Mouse (Mus musculus) neural tube, embryonic 13.5 days (tissue): Measurements from ENCODE around the gene Gm10160. TPM values are rescaled to one million over a fixed set of nuclear protein-coding genes. Genes with fewer than 3 reads are reported as not detected.

ENCODE experiments used
- ATAC-seq: fragments of 200-750 bp; cut with Nextera tagmentation; 2 replicates; pipeline ENCODE4 v1.8.0; 2017; ENCODE audit warnings: low read depth, mild to moderate bottlenecking, moderate TSS enrichment, moderate library complexity
- H3K27ac ChIP-seq: fragments of 300-500 bp; sonication (generic); replicated peaks from 2 replicates; pipeline ENCODE4 v1.5.1; 2015; ENCODE audit warnings: moderate library complexity, mild to moderate bottlenecking, inconsistent platforms
- H3K27me3 ChIP-seq: fragments of 300-500 bp; sonication (generic); 2 replicates; pipeline ENCODE4 v1.6.1; 2015; ENCODE audit warnings: mild to moderate bottlenecking, inconsistent platforms
- H3K36me3 ChIP-seq: fragments of 300-500 bp; sonication (generic); 2 replicates; pipeline ENCODE4 v1.6.1; 2015; ENCODE audit warnings: mild to moderate bottlenecking, inconsistent platforms
- H3K4me1 ChIP-seq: fragments of 300-500 bp; sonication (generic); replicated peaks from 2 replicates; pipeline ENCODE4 v1.6.1; 2015; ENCODE audit warnings: inconsistent platforms
- H3K4me2 ChIP-seq: fragments of 300-500 bp; sonication (generic); 2 replicates; pipeline ENCODE4 v1.6.1; 2015; ENCODE audit warnings: inconsistent platforms, mild to moderate bottlenecking, moderate library complexity
- H3K4me3 ChIP-seq: fragments of 300-500 bp; sonication (generic); 2 replicates; pipeline ENCODE4 v1.5.1; 2015; ENCODE audit warnings: mild to moderate bottlenecking, inconsistent platforms
- H3K9ac ChIP-seq: fragments of 300-500 bp; sonication (generic); 2 replicates; pipeline ENCODE4 v1.6.1; 2015; ENCODE audit warnings: moderate library complexity, mild to moderate bottlenecking, inconsistent platforms
- H3K9me3 ChIP-seq: fragments of 300-500 bp; sonication (generic); 2 replicates; pipeline ENCODE4 v1.6.1; 2016; ENCODE audit warnings: inconsistent platforms
- WGBS: fragments of 180-500 bp; shearing (Covaris S2); methylation state at CpG from one replicate; pipeline ENCODE4 v1.1.7; 2015; 5-methylcytosine and 5-hydroxymethylcytosine counted together
- polyA plus RNA-seq: library from polyadenylated mRNA; unstranded; fragments of >200 nt; fragmentation: Nextera tagmentation; extraction: Ambion mirVana; gene quantifications from 2 replicates; pipeline ENCODE4 v1.2.1, GENCODE M21; 2015

Gm10160 gene
- polyA plus RNA-seq, 1 experiment from 2014 or later, result not detected

GRCm38 (mm10) chr7:81867231-81867930 lies 11.8 kb upstream of the Gm10160 start:
- no peaks in the 10 kb centered on the region for H3K27me3 ChIP-seq
- no peak overlapping the region for H3K4me3 ChIP-seq
- no peak overlapping the region for H3K4me2 ChIP-seq
- no peak overlapping the region for H3K9ac ChIP-seq
- no peaks in the 10 kb centered on the region for H3K36me3 ChIP-seq
- H3K9me3 ChIP-seq, result no peaks in the 10 kb centered on the region
- 89% methylated on average over 9 of the region's 9 CpGs for WGBS
- H3K4me1 ChIP-seq, result peaks cover 6% of the 10 kb centered on the region; the same call in 1 of the 2 replicates
- ATAC-seq, result no peak
- H3K27ac ChIP-seq, result no peak overlapping the region

- Histone ChIP-seq H3K4me2 (no peak overlapping the region), H3K9me3 (no peaks in the 10 kb centered on the region)
- 87% methylated on average over 6 of the region's 6 CpGs for WGBS
Observed at GRCm38 (mm10) chr7:81865937-81866336, 10.3 kb upstream of the Gm10160 start.

GRCm38 (mm10) chr7:81864552-81864951 lies 9.0 kb upstream of the Gm10160 start:
- H3K4me2 ChIP-seq, result no peak overlapping the region
- no peaks in the 10 kb centered on the region for H3K9me3 ChIP-seq
- no peak overlapping the region for H3K9ac ChIP-seq
- H3K36me3 ChIP-seq, result no peaks in the 10 kb centered on the region
- peaks cover 14% of the 10 kb centered on the region; the same call in 1 of the 2 replicates for H3K4me1 ChIP-seq
- H3K4me3 ChIP-seq, result no peak overlapping the region
- 86% methylated on average over 6 of the region's 6 CpGs for WGBS
- H3K27me3 ChIP-seq, result peaks cover 5% of the 10 kb centered on the region; the same call in 1 of the 2 replicates
- ATAC-seq, result no peak
- H3K27ac ChIP-seq, result no peak overlapping the region

More at GRCm38 (mm10) chr7:81865937-81866336, 10.3 kb upstream of the Gm10160 start:
- H3K36me3 ChIP-seq, result no peaks in the 10 kb centered on the region
- no peak overlapping the region for H3K4me3 ChIP-seq
- H3K4me1 ChIP-seq, result peaks cover 6% of the 10 kb centered on the region; the same call in 1 of the 2 replicates
- no peak overlapping the region for H3K27ac ChIP-seq
- H3K9ac ChIP-seq, result no peak overlapping the region
- no peak for ATAC-seq
- no peaks in the 10 kb centered on the region for H3K27me3 ChIP-seq

GRCm38 (mm10) chr7:81862587-81863583 lies 7.3 kb upstream of the Gm10160 start:
- ATAC-seq, result no peak

GRCm38 (mm10) chr7:81861921-81862320 lies 6.3 kb upstream of the Gm10160 start:
- Histone ChIP-seq H3K4me2 (no peak overlapping the region), H3K9me3 (no peaks in the 10 kb centered on the region), H3K4me3 (no peak overlapping the region), H3K27ac (no peak overlapping the region), H3K36me3 (no peaks in the 10 kb centered on the region), H3K9ac (no peak overlapping the region), H3K4me1 (peaks cover 22% of the 10 kb centered on the region; the same call in 1 of the 2 replicates), H3K27me3 (peaks cover 21% of the 10 kb centered on the region)
- 71% methylated on average over 4 of the region's 4 CpGs for WGBS
- no peak for ATAC-seq

More at GRCm38 (mm10) chr7:81862587-81863583, 7.3 kb upstream of the Gm10160 start:
- Histone ChIP-seq H3K9ac (no peak overlapping the region), H3K4me2 (no peak overlapping the region), H3K4me3 (no peak overlapping the region), H3K27ac (no peak overlapping the region), H3K9me3 (no peaks in the 10 kb centered on the region), H3K27me3 (peaks cover 12% of the 10 kb centered on the region), H3K36me3 (no peaks in the 10 kb centered on the region), H3K4me1 (peaks cover 22% of the 10 kb centered on the region; the same call in 1 of the 2 replicates)
- WGBS, result 74% methylated on average over 24 of the region's 24 CpGs

- H3K4me1 ChIP-seq, result peaks cover 22% of the 10 kb centered on the region; the same call in 1 of the 2 replicates
- WGBS, result 74% methylated on average over 2 of the region's 2 CpGs
- H3K27ac ChIP-seq, result no peak overlapping the region
- H3K9me3 ChIP-seq, result no peaks in the 10 kb centered on the region
- no peak overlapping the region for H3K4me2 ChIP-seq
- H3K27me3 ChIP-seq, result peaks cover 24% of the 10 kb centered on the region
- H3K9ac ChIP-seq, result no peak overlapping the region
- no peak overlapping the region for H3K4me3 ChIP-seq
- no peaks in the 10 kb centered on the region for H3K36me3 ChIP-seq
- ATAC-seq, result no peak
Observed at GRCm38 (mm10) chr7:81861461-81861860, 5.9 kb upstream of the Gm10160 start.

GRCm38 (mm10) chr7:81860996-81861395 lies 5.4 kb upstream of the Gm10160 start:
- peak overlapping the region; percentile 98; the same call in 1 of the 2 replicates for H3K4me2 ChIP-seq

GRCm38 (mm10) chr7:81860071-81860470 lies 4.5 kb upstream of the Gm10160 start:
- peak overlapping the region; percentile 49; the same call in 1 of the 2 replicates for H3K27ac ChIP-seq
- H3K9ac ChIP-seq, result 0 out of 2 replicates have a peak overlapping the region, but pooled peaks have one; percentile 17

More at GRCm38 (mm10) chr7:81860996-81861395, 5.4 kb upstream of the Gm10160 start:
- peaks cover 24% of the 10 kb centered on the region for H3K27me3 ChIP-seq
- no peaks in the 10 kb centered on the region for H3K9me3 ChIP-seq
- H3K9ac ChIP-seq, result no peak overlapping the region
- no peak overlapping the region for H3K4me3 ChIP-seq
- peaks cover 22% of the 10 kb centered on the region; the same call in 1 of the 2 replicates for H3K4me1 ChIP-seq
- no peaks in the 10 kb centered on the region for H3K36me3 ChIP-seq
- no peak overlapping the region for H3K27ac ChIP-seq
- 85% methylated on average over 5 of the region's 5 CpGs for WGBS
- no peak for ATAC-seq

GRCm38 (mm10) chr7:81858968-81859721 lies 3.6 kb upstream of the Gm10160 start, which contains the start of gene Tm6sf1:
TSS of gene Tm6sf1 (plus strand) at chr7:81859001.
- peak within 1 kb of the TSS; percentile 82 for H3K9ac ChIP-seq
- H3K4me2 ChIP-seq, result peak within 1 kb of the TSS; percentile 98
- H3K27ac ChIP-seq, result peak within 1 kb of the TSS; percentile 59
- H3K4me3 ChIP-seq, result peak within 1 kb of the TSS; percentile 64
- H3K9me3 ChIP-seq, result no peaks in the 10 kb centered on the region
- no peaks in the 10 kb centered on the region for H3K36me3 ChIP-seq
- ATAC-seq, result peak; percentile 80
- H3K27me3 ChIP-seq, result peaks cover 24% of the 10 kb centered on the region
- WGBS, result under 1% methylated on average over 64 of the region's 64 CpGs
- peaks cover 31% of the 10 kb centered on the region for H3K4me1 ChIP-seq

More at GRCm38 (mm10) chr7:81860071-81860470, 4.5 kb upstream of the Gm10160 start:
- Histone ChIP-seq H3K4me2 (peak overlapping the region; percentile 98), H3K9me3 (no peaks in the 10 kb centered on the region), H3K36me3 (no peaks in the 10 kb centered on the region), H3K4me3 (peak overlapping the region; percentile 64), H3K27me3 (peaks cover 24% of the 10 kb centered on the region), H3K4me1 (peaks cover 22% of the 10 kb centered on the region; the same call in 1 of the 2 replicates)
- 50% methylated on average over 11 of the region's 11 CpGs for WGBS
- no peak for ATAC-seq

- peaks cover 24% of the 10 kb centered on the region for H3K27me3 ChIP-seq
- ATAC-seq, result 0 out of 2 replicates have a peak, but pooled peaks have one; percentile 8
- H3K9me3 ChIP-seq, result no peaks in the 10 kb centered on the region
- peak overlapping the region; percentile 98 for H3K4me2 ChIP-seq
- H3K9ac ChIP-seq, result peak overlapping the region; percentile 82
- no peak overlapping the region for H3K27ac ChIP-seq
- 5% methylated on average over 9 of the region's 9 CpGs for WGBS
- H3K36me3 ChIP-seq, result no peaks in the 10 kb centered on the region
- H3K4me1 ChIP-seq, result peaks cover 31% of the 10 kb centered on the region
- H3K4me3 ChIP-seq, result 0 out of 2 replicates have a peak overlapping the region, but pooled peaks have one; percentile 64
Observed at GRCm38 (mm10) chr7:81858236-81858635, 2.6 kb upstream of the Gm10160 start.

GRCm38 (mm10) chr7:81856221-81856620 lies 627 bp upstream of the Gm10160 start:
- no peak overlapping the region for H3K4me2 ChIP-seq
- H3K4me3 ChIP-seq, result no peak overlapping the region
- H3K36me3 ChIP-seq, result no peaks in the 10 kb centered on the region
- H3K9ac ChIP-seq, result no peak overlapping the region
- H3K4me1 ChIP-seq, result peaks cover 31% of the 10 kb centered on the region
- no peak for ATAC-seq
- 85% methylated on average over 4 of the region's 4 CpGs for WGBS
- H3K9me3 ChIP-seq, result no peaks in the 10 kb centered on the region
- no peak overlapping the region for H3K27ac ChIP-seq
- peaks cover 24% of the 10 kb centered on the region for H3K27me3 ChIP-seq
